Mouse (Mus musculus): ENCODE results near the gene Exoc2. TPM values are rescaled to one million over a fixed set of nuclear protein-coding genes. Genes with fewer than 3 reads are reported as not detected.

Gene Exoc2
- polyA plus RNA-seq, 1 experiment from 2014 or later: 20.9 TPM

DNA sequence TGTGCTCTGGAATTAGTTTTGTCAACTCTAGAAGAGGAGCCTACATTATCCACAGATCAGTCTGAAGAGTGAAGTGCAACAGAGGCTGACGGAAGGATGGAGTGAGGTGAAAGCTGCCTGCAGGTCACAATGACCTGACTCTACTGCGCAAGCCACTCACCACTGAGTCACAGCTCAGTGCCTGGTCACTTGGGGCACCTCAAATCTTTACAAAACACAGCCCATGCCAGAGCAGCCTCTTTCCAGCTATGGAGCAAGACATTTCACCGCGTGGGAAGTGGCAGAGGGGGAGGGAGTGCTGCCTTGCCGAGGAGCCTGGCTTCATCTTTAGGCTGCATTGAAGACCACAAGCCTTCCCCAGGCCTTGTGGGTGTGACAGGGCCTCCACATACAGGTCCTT lies 159.6 kb downstream of the Exoc2 start:
- no peaks in the 10 kb centered on the region for H3K9me3 ChIP-seq (replicated peaks; ENCODE audit: control insufficient read depth, low read length)
- H3K36me3 ChIP-seq (ENCODE audit: control insufficient read depth, insufficient read depth): peaks cover 29% of the 10 kb centered on the region
- no peak overlapping the region for H3K9ac ChIP-seq (ENCODE audit: low read length)
- no peak overlapping the region for H3K4me3 ChIP-seq (ENCODE audit: low read length)
- no peak overlapping the region for H3K4me2 ChIP-seq (ENCODE audit: low read depth, low read length)
- no peaks in the 10 kb centered on the region for H3K27me3 ChIP-seq (ENCODE audit: control insufficient read depth, insufficient read depth, low read length)
- H3K4me1 ChIP-seq (ENCODE audit: control insufficient read depth, insufficient read depth, low read length): no peaks in the 10 kb centered on the region
- no peak for ATAC-seq (replicated peaks; ENCODE audit: extremely low read depth, insufficient read depth, low FRiP score)
- WGBS: 84% methylated on average over 5 of the region's 5 CpGs
- no peak overlapping the region for H3K27ac ChIP-seq (ENCODE audit: low read length)

DNA sequence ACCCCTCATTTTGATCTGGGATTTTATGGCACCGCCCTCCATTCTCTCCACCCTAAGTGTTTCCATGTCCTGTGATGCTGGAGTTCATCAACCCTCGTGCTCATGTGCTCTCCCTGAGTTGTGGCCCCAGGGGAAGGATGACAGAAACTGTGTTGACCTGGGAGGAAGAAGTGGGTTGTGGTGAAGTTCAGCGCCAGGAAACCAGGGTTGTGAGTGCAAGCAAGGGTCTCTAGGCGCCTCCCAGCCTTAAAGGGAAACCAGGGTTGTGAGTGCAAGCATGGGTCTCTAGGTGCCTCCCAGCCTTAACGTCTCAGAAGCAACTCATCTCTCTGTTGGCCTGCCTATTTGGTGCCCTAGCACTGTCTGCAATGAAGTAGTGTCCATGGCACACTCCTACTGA lies 160.4 kb downstream of the Exoc2 start:
- WGBS: 85% methylated on average over 5 of the region's 5 CpGs
- H3K27ac ChIP-seq (ENCODE audit: low read length): no peak overlapping the region

DNA sequence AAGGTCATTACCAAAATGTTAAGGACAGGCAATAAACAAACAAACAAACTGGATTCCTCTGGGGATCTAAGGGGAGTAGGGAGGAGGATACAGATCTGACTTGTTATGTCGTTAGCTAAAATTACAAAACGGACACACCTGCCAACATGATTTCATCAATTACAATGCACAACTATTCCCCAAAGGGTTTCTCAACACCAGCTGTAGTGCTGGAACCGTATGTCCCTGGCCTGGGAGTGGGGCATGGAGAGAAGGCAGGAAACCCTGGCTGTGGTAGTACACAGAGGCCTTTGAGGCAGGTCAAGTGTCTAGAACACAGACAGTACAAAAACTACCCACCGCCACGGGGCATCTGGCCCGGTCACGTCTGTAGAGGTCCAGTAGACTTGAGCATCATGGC lies 164.7 kb downstream of the Exoc2 start:
- ATAC-seq (replicated peaks; ENCODE audit: extremely low read depth, insufficient read depth, low FRiP score): no peak
- WGBS: 88% methylated on average over 7 of the region's 7 CpGs

More for the DNA sequence above, 160.4 kb downstream of the Exoc2 start:
- H3K9me3 ChIP-seq (replicated peaks; ENCODE audit: control insufficient read depth, low read length): no peaks in the 10 kb centered on the region
- H3K4me3 ChIP-seq (ENCODE audit: low read length): no peak overlapping the region
- H3K4me2 ChIP-seq (ENCODE audit: low read depth, low read length): no peak overlapping the region
- no peak overlapping the region for H3K9ac ChIP-seq (ENCODE audit: low read length)
- H3K36me3 ChIP-seq (ENCODE audit: control insufficient read depth, insufficient read depth): peaks cover 23% of the 10 kb centered on the region
- no peaks in the 10 kb centered on the region for H3K4me1 ChIP-seq (ENCODE audit: control insufficient read depth, insufficient read depth, low read length)
- ATAC-seq (replicated peaks; ENCODE audit: extremely low read depth, insufficient read depth, low FRiP score): no peak
- H3K27me3 ChIP-seq (ENCODE audit: control insufficient read depth, insufficient read depth, low read length): no peaks in the 10 kb centered on the region

DNA sequence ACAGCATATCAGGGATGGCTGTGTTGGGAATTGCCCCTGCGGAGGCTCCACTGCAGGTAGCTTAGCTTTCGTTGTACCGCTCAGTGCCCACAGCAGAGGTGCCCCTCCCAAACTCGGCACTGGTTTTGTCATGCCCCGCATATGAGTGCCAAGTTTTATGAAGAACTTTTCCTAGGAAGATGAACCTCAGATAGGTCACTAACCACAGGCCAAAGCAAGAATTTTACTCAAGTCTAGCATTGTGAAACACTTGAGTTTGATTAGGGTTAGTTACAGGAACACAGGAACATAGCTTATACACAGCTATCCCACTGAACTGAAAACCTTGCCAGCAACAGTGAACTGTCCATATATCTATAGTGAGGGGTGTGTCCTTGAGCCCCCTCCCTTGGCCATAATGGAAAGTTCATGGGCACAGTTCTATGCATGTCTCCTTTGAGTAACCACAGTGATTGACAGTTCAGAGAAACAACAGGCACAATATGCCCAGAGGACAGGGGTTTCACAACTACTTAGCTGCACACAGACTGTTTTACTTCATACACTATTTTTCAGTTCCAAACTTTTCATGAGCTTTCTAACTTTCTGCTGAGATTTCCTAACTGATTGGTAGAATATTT lies 171.4 kb downstream of the Exoc2 start:
- Histone ChIP-seq H3K4me2 (ENCODE audit: low read depth, low read length) (no peak overlapping the region), H3K36me3 (ENCODE audit: control insufficient read depth, insufficient read depth) (no peaks in the 10 kb centered on the region), H3K4me1 (ENCODE audit: control insufficient read depth, insufficient read depth, low read length) (no peaks in the 10 kb centered on the region), H3K9me3 (replicated peaks; ENCODE audit: control insufficient read depth, low read length) (no peaks in the 10 kb centered on the region), H3K4me3 (ENCODE audit: low read length) (no peak overlapping the region), H3K27ac (ENCODE audit: low read length) (no peak overlapping the region), H3K9ac (ENCODE audit: low read length) (no peak overlapping the region), H3K27me3 (ENCODE audit: control insufficient read depth, insufficient read depth, low read length) (no peaks in the 10 kb centered on the region)
- ATAC-seq (replicated peaks; ENCODE audit: extremely low read depth, insufficient read depth, low FRiP score): no peak
- WGBS: 92% methylated on average over 5 of the region's 5 CpGs

More for the DNA sequence above, 164.7 kb downstream of the Exoc2 start:
- Histone ChIP-seq H3K4me1 (ENCODE audit: control insufficient read depth, insufficient read depth, low read length) (no peaks in the 10 kb centered on the region), H3K9ac (ENCODE audit: low read length) (no peak overlapping the region), H3K4me3 (ENCODE audit: low read length) (no peak overlapping the region), H3K36me3 (ENCODE audit: control insufficient read depth, insufficient read depth) (peaks cover 7% of the 10 kb centered on the region; the same call in 1 of the 2 replicates), H3K27ac (ENCODE audit: low read length) (no peak overlapping the region), H3K9me3 (replicated peaks; ENCODE audit: control insufficient read depth, low read length) (no peaks in the 10 kb centered on the region), H3K4me2 (ENCODE audit: low read depth, low read length) (no peak overlapping the region), H3K27me3 (ENCODE audit: control insufficient read depth, insufficient read depth, low read length) (no peaks in the 10 kb centered on the region)

DNA sequence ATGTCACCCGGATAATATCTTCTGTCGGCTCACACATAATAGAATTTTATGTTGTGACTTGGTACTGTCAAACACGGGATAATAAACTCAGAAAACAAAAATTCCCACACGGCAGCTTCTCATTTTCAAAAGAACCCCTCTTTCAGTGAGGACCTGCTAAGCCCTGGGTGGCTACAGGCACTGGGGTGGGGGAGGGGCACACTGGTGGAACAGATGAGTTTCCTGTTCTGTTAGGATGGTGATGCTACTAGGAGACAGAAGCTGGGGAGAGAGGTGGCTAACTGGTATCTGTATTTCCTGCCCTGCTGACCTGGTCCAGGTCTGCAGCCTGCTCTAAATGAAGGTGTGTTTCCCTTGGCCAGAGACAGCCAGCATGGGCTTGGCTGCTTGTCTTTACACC lies 172.0 kb downstream of the Exoc2 start:
- ATAC-seq (replicated peaks; ENCODE audit: extremely low read depth, insufficient read depth, low FRiP score): no peak
- no peak overlapping the region for H3K27ac ChIP-seq (ENCODE audit: low read length)
- no peak overlapping the region for H3K9ac ChIP-seq (ENCODE audit: low read length)
- H3K27me3 ChIP-seq (ENCODE audit: control insufficient read depth, insufficient read depth, low read length): no peaks in the 10 kb centered on the region
- no peaks in the 10 kb centered on the region for H3K9me3 ChIP-seq (replicated peaks; ENCODE audit: control insufficient read depth, low read length)
- no peak overlapping the region for H3K4me2 ChIP-seq (ENCODE audit: low read depth, low read length)
- no peak overlapping the region for H3K4me3 ChIP-seq (ENCODE audit: low read length)
- no peaks in the 10 kb centered on the region for H3K4me1 ChIP-seq (ENCODE audit: control insufficient read depth, insufficient read depth, low read length)
- H3K36me3 ChIP-seq (ENCODE audit: control insufficient read depth, insufficient read depth): no peaks in the 10 kb centered on the region
- 76% methylated on average over 4 of the region's 4 CpGs for WGBS

DNA sequence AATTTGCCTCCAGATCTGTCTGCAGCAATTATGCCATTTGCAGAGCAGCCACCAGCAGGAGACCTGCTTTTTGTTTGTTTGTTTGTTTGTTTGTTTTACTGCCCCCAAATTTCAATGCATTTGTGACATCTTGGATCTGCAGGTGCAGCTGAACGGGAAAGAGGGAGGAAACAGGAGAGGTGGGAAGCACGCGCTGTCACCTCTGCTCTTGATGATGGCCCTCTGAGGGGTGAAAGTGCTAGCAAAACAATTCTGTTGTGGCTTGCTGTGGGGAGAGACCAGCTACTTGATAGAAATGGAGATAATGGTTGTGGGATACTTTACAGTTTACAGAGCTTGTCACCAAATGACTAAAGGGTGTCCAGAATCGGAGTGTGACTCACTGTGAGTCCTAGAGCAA lies 177.9 kb downstream of the Exoc2 start:
- no peak overlapping the region for H3K9ac ChIP-seq (ENCODE audit: low read length)
- no peak overlapping the region for H3K27ac ChIP-seq (ENCODE audit: low read length)
- H3K4me3 ChIP-seq (ENCODE audit: low read length): no peak overlapping the region
- ATAC-seq (replicated peaks; ENCODE audit: extremely low read depth, insufficient read depth, low FRiP score): no peak
- H3K27me3 ChIP-seq (ENCODE audit: control insufficient read depth, insufficient read depth, low read length): no peaks in the 10 kb centered on the region
- H3K9me3 ChIP-seq (replicated peaks; ENCODE audit: control insufficient read depth, low read length): no peaks in the 10 kb centered on the region
- H3K4me2 ChIP-seq (ENCODE audit: low read depth, low read length): no peak overlapping the region
- H3K4me1 ChIP-seq (ENCODE audit: control insufficient read depth, insufficient read depth, low read length): peaks cover 7% of the 10 kb centered on the region
- no peaks in the 10 kb centered on the region for H3K36me3 ChIP-seq (ENCODE audit: control insufficient read depth, insufficient read depth)
- 73% methylated on average over 4 of the region's 4 CpGs for WGBS

DNA sequence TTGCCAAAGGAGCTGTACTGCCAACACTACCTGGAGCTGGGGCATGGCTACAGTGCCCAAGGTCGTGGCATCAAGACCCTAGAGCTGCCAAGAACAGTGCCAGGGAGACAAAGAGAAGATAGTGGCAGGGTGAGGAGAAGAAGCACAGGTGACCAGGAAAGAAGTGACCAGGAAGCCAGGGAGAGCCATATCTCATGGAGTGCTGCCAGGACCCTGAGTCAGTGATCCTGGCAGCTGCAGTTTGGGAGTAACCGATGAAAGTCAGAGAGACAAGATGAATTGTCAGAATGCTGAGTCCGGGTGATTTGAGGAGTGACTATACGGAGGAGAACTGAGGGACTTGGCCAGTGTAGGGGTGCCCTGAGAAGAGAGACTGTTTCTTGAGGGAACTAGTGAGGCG lies 180.3 kb downstream of the Exoc2 start:
- H3K4me2 ChIP-seq (ENCODE audit: low read depth, low read length): no peak overlapping the region
- H3K9me3 ChIP-seq (replicated peaks; ENCODE audit: control insufficient read depth, low read length): no peaks in the 10 kb centered on the region
- no peak overlapping the region for H3K4me3 ChIP-seq (ENCODE audit: low read length)
- WGBS: 62% methylated on average over 5 of the region's 5 CpGs
- no peak overlapping the region for H3K27ac ChIP-seq (ENCODE audit: low read length)
- no peaks in the 10 kb centered on the region for H3K27me3 ChIP-seq (ENCODE audit: control insufficient read depth, insufficient read depth, low read length)
- ATAC-seq (replicated peaks; ENCODE audit: extremely low read depth, insufficient read depth, low FRiP score): no peak
- no peak overlapping the region for H3K9ac ChIP-seq (ENCODE audit: low read length)
- H3K4me1 ChIP-seq (ENCODE audit: control insufficient read depth, insufficient read depth, low read length): peaks cover 7% of the 10 kb centered on the region
- H3K36me3 ChIP-seq (ENCODE audit: control insufficient read depth, insufficient read depth): no peaks in the 10 kb centered on the region

DNA sequence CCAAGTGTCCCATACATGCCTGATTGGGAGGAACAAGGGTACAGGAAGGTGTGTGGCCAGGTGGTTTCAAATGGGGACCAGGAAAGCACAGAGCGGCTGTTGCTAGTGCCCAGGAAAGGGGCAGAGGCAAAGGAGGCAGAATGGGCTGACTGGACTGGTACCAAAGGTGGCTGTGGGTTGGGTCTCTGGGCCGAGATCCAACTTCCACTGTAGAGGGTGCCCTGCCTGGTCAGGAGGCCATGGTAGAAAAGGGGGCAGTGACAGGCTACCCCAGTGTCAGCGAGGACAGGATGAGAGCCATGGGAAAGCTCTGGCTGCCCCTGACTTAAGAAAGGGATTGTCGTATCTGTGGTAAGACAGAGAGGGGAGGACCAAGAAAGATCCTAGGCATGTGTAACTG lies 180.7 kb downstream of the Exoc2 start:
- Histone ChIP-seq H3K4me1 (ENCODE audit: control insufficient read depth, insufficient read depth, low read length) (peaks cover 7% of the 10 kb centered on the region), H3K9me3 (replicated peaks; ENCODE audit: control insufficient read depth, low read length) (no peaks in the 10 kb centered on the region), H3K9ac (ENCODE audit: low read length) (no peak overlapping the region), H3K27me3 (ENCODE audit: control insufficient read depth, insufficient read depth, low read length) (no peaks in the 10 kb centered on the region), H3K36me3 (ENCODE audit: control insufficient read depth, insufficient read depth) (no peaks in the 10 kb centered on the region), H3K27ac (ENCODE audit: low read length) (no peak overlapping the region), H3K4me3 (ENCODE audit: low read length) (no peak overlapping the region), H3K4me2 (ENCODE audit: low read depth, low read length) (no peak overlapping the region)
- WGBS: 83% methylated on average over 4 of the region's 4 CpGs
- no peak; the same call in 1 of the 2 replicates for ATAC-seq (replicated peaks; ENCODE audit: extremely low read depth, insufficient read depth, low FRiP score)

DNA sequence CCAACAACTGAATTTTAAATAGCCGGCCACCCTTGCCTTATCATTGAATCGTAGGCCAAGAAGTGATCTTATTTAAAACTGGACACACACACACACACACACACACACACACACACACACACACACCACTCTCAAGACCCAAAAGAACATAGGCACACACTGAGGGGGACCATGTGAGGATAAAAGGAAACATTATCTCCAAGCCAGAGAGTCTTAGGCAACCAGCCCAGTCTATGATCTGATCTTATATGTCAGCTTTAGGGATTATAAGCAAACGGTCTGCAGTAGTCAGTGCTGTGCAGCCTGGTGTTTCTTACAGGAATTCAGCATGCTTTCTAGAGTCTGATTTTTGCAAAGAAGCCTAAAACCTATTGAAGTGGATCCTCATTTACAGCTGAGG lies 181.2 kb downstream of the Exoc2 start:
- no peaks in the 10 kb centered on the region for H3K36me3 ChIP-seq (ENCODE audit: control insufficient read depth, insufficient read depth)
- H3K4me2 ChIP-seq (ENCODE audit: low read depth, low read length): no peak overlapping the region
- H3K27me3 ChIP-seq (ENCODE audit: control insufficient read depth, insufficient read depth, low read length): no peaks in the 10 kb centered on the region
- no peak overlapping the region for H3K9ac ChIP-seq (ENCODE audit: low read length)
- H3K9me3 ChIP-seq (replicated peaks; ENCODE audit: control insufficient read depth, low read length): no peaks in the 10 kb centered on the region
- no peak for ATAC-seq (replicated peaks; ENCODE audit: extremely low read depth, insufficient read depth, low FRiP score)
- H3K4me3 ChIP-seq (ENCODE audit: low read length): no peak overlapping the region
- H3K4me1 ChIP-seq (ENCODE audit: control insufficient read depth, insufficient read depth, low read length): peaks cover 7% of the 10 kb centered on the region
- 0 out of 2 replicates have a peak overlapping the region, but pooled peaks have one; percentile 16 for H3K27ac ChIP-seq (ENCODE audit: low read length)
- 34% methylated on average over 3 of the region's 3 CpGs for WGBS

Measured in heart, embryonic 16.5 days (tissue).